Mouse (Mus musculus) lung, adult 2 months (tissue): ENCODE results near the gene Elavl1.

ENCODE experiments used
- CTCF ChIP-seq: fragments of 200-500 bp; IDR thresholded peaks from 2 replicates; pipeline ENCODE4 v1.5.1; 2011; ENCODE audit warnings: mild to moderate bottlenecking, low read length, control low read depth; ENCODE audit not compliant: insufficient read depth
- POLR2A ChIP-seq: fragments of 200-500 bp; IDR thresholded peaks from 2 replicates; pipeline ENCODE4 v1.6.1; 2011; ENCODE audit warnings: low read depth, mild to moderate bottlenecking, control low read depth, low read length, borderline replicate concordance; ENCODE audit errors: extremely low read depth

DNA sequence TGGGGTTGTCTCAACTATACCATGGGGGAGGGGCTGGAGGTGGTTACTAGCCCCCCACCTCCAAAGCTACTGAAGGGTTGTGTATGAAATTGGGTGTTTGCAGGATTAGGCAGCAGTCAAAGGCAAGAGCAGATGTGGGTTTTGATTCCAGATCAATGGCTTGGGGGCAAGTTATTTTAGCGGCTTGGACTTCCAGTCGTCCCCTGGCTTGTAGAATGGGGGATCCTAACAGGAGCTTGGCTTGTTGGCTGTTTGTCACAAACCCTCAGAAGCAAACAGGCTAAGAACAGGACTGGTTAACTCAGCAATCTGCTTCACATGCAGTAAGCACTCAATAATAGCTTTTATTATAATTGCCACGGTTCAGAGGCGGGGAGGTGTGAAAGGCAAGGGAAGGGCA, 67.9 kb downstream of the Elavl1 start:
- TF ChIP-seq CTCF, result no peak
- no peak for TF ChIP-seq POLR2A
